Mouse (Mus musculus): ENCODE data around the gene Olfr1297. TPM values are rescaled to one million over a fixed set of nuclear protein-coding genes. Genes with fewer than 3 reads are reported as not detected.

Gene Olfr1297
- polyA plus RNA-seq (2012), result 0.01 TPM in 1 of 2 replicates, not detected in the other

- TF ChIP-seq GATA1 (IDR thresholded peaks at IDR 0.05; ENCODE audit: low read length) (no peak), TAL1 (IDR thresholded peaks at IDR 0.05; ENCODE audit: low read length) (no peak)
- no peaks in the 10 kb centered on the region for H3K36me3 ChIP-seq (ENCODE audit: control insufficient read depth)
- no peaks in the 10 kb centered on the region for H3K27me3 ChIP-seq (ENCODE audit: control insufficient read depth)
- H3K4me1 ChIP-seq (ENCODE audit: control insufficient read depth), result no peaks in the 10 kb centered on the region
- no peaks in the 10 kb centered on the region for H3K9me3 ChIP-seq (ENCODE audit: control insufficient read depth, low read length)
- H3K4me3 ChIP-seq (replicated peaks), result no peak within 1 kb of the TSS
Observed at GRCm38 (mm10) chr2:111626397-111626796, at the start of gene Olfr1297. Gene Olfr1297, minus strand, starts transcription at chr2:111626497.

GRCm38 (mm10) chr2:111661119-111661518, 34.8 kb upstream of the Olfr1297 start, which contains the start of gene Olfr1299:
Gene Olfr1299, plus strand, starts transcription at chr2:111661419.
- TF ChIP-seq GATA1 (IDR thresholded peaks at IDR 0.05; ENCODE audit: low read length), result no peak
- no peak for TF ChIP-seq TAL1 (IDR thresholded peaks at IDR 0.05; ENCODE audit: low read length)
- H3K36me3 ChIP-seq (ENCODE audit: control insufficient read depth), result no peaks in the 10 kb centered on the region
- H3K9me3 ChIP-seq (ENCODE audit: control insufficient read depth, low read length), result peaks cover 8% of the 10 kb centered on the region
- no peaks in the 10 kb centered on the region for H3K4me1 ChIP-seq (ENCODE audit: control insufficient read depth)
- no peaks in the 10 kb centered on the region for H3K27me3 ChIP-seq (ENCODE audit: control insufficient read depth)
- H3K4me3 ChIP-seq (replicated peaks), result no peak within 1 kb of the TSS

- TF ChIP-seq GATA1 (IDR thresholded peaks at IDR 0.05; ENCODE audit: low read length) (no peak), TAL1 (IDR thresholded peaks at IDR 0.05; ENCODE audit: low read length) (no peak)
- H3K4me1 ChIP-seq (ENCODE audit: control insufficient read depth), result no peaks in the 10 kb centered on the region
- no peak within 1 kb of the TSS for H3K4me3 ChIP-seq (replicated peaks)
- no peaks in the 10 kb centered on the region for H3K36me3 ChIP-seq (ENCODE audit: control insufficient read depth)
- H3K27me3 ChIP-seq (ENCODE audit: control insufficient read depth), result no peaks in the 10 kb centered on the region
- H3K9me3 ChIP-seq (ENCODE audit: control insufficient read depth, low read length), result no peaks in the 10 kb centered on the region
Observed at GRCm38 (mm10) chr2:111649101-111649500, 22.8 kb upstream of the Olfr1297 start, which contains the start of gene Olfr1298. Gene Olfr1298, minus strand, starts transcription at chr2:111649201.

- Histone ChIP-seq H3K4me1 (ENCODE audit: control insufficient read depth) (no peaks in the 10 kb centered on the region), H3K4me3 (replicated peaks) (no peak within 1 kb of the TSS), H3K9me3 (ENCODE audit: control insufficient read depth, low read length) (peaks cover 2% of the 10 kb centered on the region; the same call in 1 of the 2 replicates), H3K36me3 (ENCODE audit: control insufficient read depth) (no peaks in the 10 kb centered on the region), H3K27me3 (ENCODE audit: control insufficient read depth) (no peaks in the 10 kb centered on the region)
- TF ChIP-seq GATA1 (IDR thresholded peaks at IDR 0.05; ENCODE audit: low read length) (no peak), TAL1 (IDR thresholded peaks at IDR 0.05; ENCODE audit: low read length) (no peak)
Observed at GRCm38 (mm10) chr2:111569581-111569980, 56.7 kb downstream of the Olfr1297 start, which contains the start of gene Olfr1295. Gene Olfr1295, minus strand, starts transcription at chr2:111569681.

Other genes starting within 250 kb of the Olfr1297 start
- gene Olfr1286, start 203.4 kb downstream of the Olfr1297 start, polyA plus RNA-seq (2012), result not detected in 2 replicates
- gene Olfr1287, start 177.4 kb downstream of the Olfr1297 start, polyA plus RNA-seq (2012), result not detected in 2 replicates
- gene Olfr1288, start 152.4 kb downstream of the Olfr1297 start, polyA plus RNA-seq (2012), result not detected in 2 replicates
- not detected in 2 replicates for gene Olfr1289, start 145.7 kb downstream of the Olfr1297 start, polyA plus RNA-seq (2012)
- not detected in 2 replicates for gene Olfr1290, start 132.7 kb downstream of the Olfr1297 start, polyA plus RNA-seq (2012)
- gene Olfr1291-ps1, start 129.3 kb downstream of the Olfr1297 start, polyA plus RNA-seq (2012), result 0.01 TPM in 1 of 2 replicates, not detected in the other
- gene Olfr1293-ps, start 101.3 kb downstream of the Olfr1297 start, polyA plus RNA-seq (2012), result not detected in 2 replicates
- not detected in 2 replicates for gene Olfr1294, start 86.2 kb downstream of the Olfr1297 start, polyA plus RNA-seq (2012)
- not detected in 2 replicates for gene Olfr1295, start 56.8 kb downstream of the Olfr1297 start, polyA plus RNA-seq (2012)
- gene Olfr1298, start 22.7 kb upstream of the Olfr1297 start, polyA plus RNA-seq (2012), result not detected in 2 replicates
- not detected in 2 replicates for gene Olfr1299, start 34.9 kb upstream of the Olfr1297 start, polyA plus RNA-seq (2012)
- gene Olfr1301, start 124.5 kb upstream of the Olfr1297 start, polyA plus RNA-seq (2012), result not detected in 2 replicates
- gene Olfr1302, start 150.9 kb upstream of the Olfr1297 start, polyA plus RNA-seq (2012), result not detected in 2 replicates
- gene Olfr1303, start 193.8 kb upstream of the Olfr1297 start, polyA plus RNA-seq (2012), result not detected in 2 replicates

Measured in erythroblast, embryonic 14.5 days (primary cell).